Mouse (Mus musculus) induced T-regulatory cell, adult 2 months (primary cell): ENCODE results near the gene Ednrb.
A peak's percentile ranks its signal among the peaks of the same experiment; 100 is the strongest.
"Not testable (repeated sequence)": the region's sequence is repeated elsewhere in the genome, so short reads cannot be mapped to it uniquely, and the experiment has no call there.

ENCODE experiments used
- DNase-seq: peaks from one replicate; pipeline ENCODE4 v3.0.0-alpha.2; 2012; ENCODE audit warnings: low read depth

Gene Ednrb

GRCm38 (mm10) chr14:103822590-103822989 lies 21.6 kb downstream of the Ednrb start:
- no peak for DNase-seq

GRCm38 (mm10) chr14:103816637-103817308 lies 27.4 kb downstream of the Ednrb start:
- DNase-seq = peak; percentile 34

GRCm38 (mm10) chr14:103815542-103815941 lies 28.7 kb downstream of the Ednrb start:
- peak; percentile 4 for DNase-seq

GRCm38 (mm10) chr14:103814015-103814691 lies 30.0 kb downstream of the Ednrb start:
- no peak for DNase-seq

- DNase-seq = no peak
Measured at GRCm38 (mm10) chr14:103813246-103813645, 31.0 kb downstream of the Ednrb start.

- no peak for DNase-seq
Measured at GRCm38 (mm10) chr14:103811291-103811690, 32.9 kb downstream of the Ednrb start.

GRCm38 (mm10) chr14:103803907-103804659 lies 40.1 kb downstream of the Ednrb start:
- no peak for DNase-seq

GRCm38 (mm10) chr14:103797123-103797522 lies 47.1 kb downstream of the Ednrb start:
- DNase-seq = no peak

GRCm38 (mm10) chr14:103795591-103795990 lies 48.6 kb downstream of the Ednrb start:
- no peak for DNase-seq

- DNase-seq = no peak
Measured at GRCm38 (mm10) chr14:103793409-103793808, 50.8 kb downstream of the Ednrb start.

GRCm38 (mm10) chr14:103792726-103793125 lies 51.5 kb downstream of the Ednrb start:
- DNase-seq = no peak

- no peak for DNase-seq
Measured at GRCm38 (mm10) chr14:103787547-103787946, 56.7 kb downstream of the Ednrb start.

- peak; percentile 1 for DNase-seq
Measured at GRCm38 (mm10) chr14:103785096-103785965, 58.9 kb downstream of the Ednrb start.

GRCm38 (mm10) chr14:103780336-103780735 lies 63.9 kb downstream of the Ednrb start:
- DNase-seq = not testable (repeated sequence)

- no peak for DNase-seq
Measured at GRCm38 (mm10) chr14:103779276-103779675, 64.9 kb downstream of the Ednrb start.

- DNase-seq = no peak
Measured at GRCm38 (mm10) chr14:103778533-103779151, 65.6 kb downstream of the Ednrb start.

GRCm38 (mm10) chr14:103778009-103778431 lies 66.2 kb downstream of the Ednrb start:
- DNase-seq = no peak

GRCm38 (mm10) chr14:103777386-103777785 lies 66.8 kb downstream of the Ednrb start:
- no peak for DNase-seq

- no peak for DNase-seq
Measured at GRCm38 (mm10) chr14:103769319-103770245, 74.6 kb downstream of the Ednrb start.

GRCm38 (mm10) chr14:103767488-103767887 lies 76.7 kb downstream of the Ednrb start:
- no peak for DNase-seq
